15 mouse cellular contexts compared by ENCODE assay signal in the genomic region with DNA sequence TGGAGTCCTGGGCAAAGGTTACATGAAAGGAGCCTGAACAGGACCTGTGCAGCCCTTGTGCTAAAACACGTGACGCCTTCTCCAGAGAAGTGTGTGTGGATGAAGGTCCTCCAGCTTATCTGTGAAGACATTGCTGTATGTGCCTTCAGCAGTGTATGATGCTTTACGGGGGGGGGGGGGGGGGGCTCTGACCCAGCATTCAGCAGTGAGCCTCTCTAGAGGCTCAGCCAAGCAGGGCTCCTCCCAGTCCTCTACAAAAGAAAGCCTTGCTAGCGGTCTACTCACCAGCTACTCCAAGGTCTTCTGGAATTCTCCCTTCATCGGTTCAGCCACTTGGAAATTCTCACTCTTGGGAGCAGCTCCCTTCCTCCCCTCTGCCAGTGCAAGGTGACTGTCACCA. TPM values are rescaled to one million over a fixed set of nuclear protein-coding genes. Genes with fewer than 3 reads are reported as not detected.
"Had no signal": no experiment of that assay in that cellular context is flagged by ENCODE, and none has a peak within 500 bp of the region (broad histone marks: within the 10 kb centered on the region; RNA-seq: fewer than 3 reads in every experiment).

No protein-coding gene starts in this region.

RNA-seq across cellular contexts. Expression of a gene that starts 6.9 kb away (rescaled TPM):
- total RNA-seq: megakaryocyte progenitor cell, adult 5-6 weeks; monocyte, adult 5-6 weeks; neutrophil, adult 5-6 weeks had no signal
- polyA plus RNA-seq: lung, adult 2 months; macrophage; spleen, adult 2 months; stomach, embryonic 15.5 days; thymus, adult 2 months; urinary bladder, adult 2 months had no signal

RNA-seq across cellular contexts. Expression of a gene that starts 9.8 kb away (rescaled TPM):
- total RNA-seq: megakaryocyte progenitor cell, adult 5-6 weeks; midbrain, postnatal 0 days; monocyte, adult 5-6 weeks; neutrophil, adult 5-6 weeks had no signal
- polyA plus RNA-seq: lung, adult 2 months; lung, embryonic 15.5 days; lung, postnatal 0 days; macrophage; midbrain, embryonic 13.5 days; midbrain, embryonic 15.5 days; midbrain, postnatal 0 days; spleen, adult 2 months; stomach, embryonic 15.5 days; stomach, postnatal 0 days had no signal

RNA-seq across cellular contexts. Expression of a gene that starts 10.5 kb away (rescaled TPM):
- total RNA-seq: megakaryocyte progenitor cell, adult 5-6 weeks; midbrain, postnatal 0 days; monocyte, adult 5-6 weeks; neutrophil, adult 5-6 weeks had no signal
- polyA plus RNA-seq: lung, adult 2 months; lung, postnatal 0 days; macrophage; spleen, adult 2 months; thymus, adult 2 months; urinary bladder, adult 2 months had no signal

RNA-seq across cellular contexts. Expression of a gene that starts 53.0 kb away (rescaled TPM):
- total RNA-seq: monocyte, adult 5-6 weeks; neutrophil, adult 5-6 weeks had no signal
- polyA plus RNA-seq: macrophage had no signal
